Mouse (Mus musculus) heart, adult 2 months (tissue): ENCODE measurements at regions not wholly inside any gene's neighbourhood (a gene's known extent, or its start where the extent isn't known, plus 50 kb on each side); places are given as distances from the start of the nearest gene placed in this dataset.

Source experiments
- DNase-seq, 2 experiments: peaks; one replicate each; pipeline ENCODE4 v3.0.0; 2021
- H3K27ac ChIP-seq: fragments of 200-600 bp; 2 replicates; pipeline ENCODE4 v1.8.1; 2022
- H3K27me3 ChIP-seq: fragments of 200-500 bp; 2 replicates; pipeline ENCODE4 v1.6.1; 2012; ENCODE audit warnings: mild to moderate bottlenecking, low read length, inconsistent platforms, mixed read lengths; ENCODE audit not compliant: control insufficient read depth, insufficient read depth
- H3K36me3 ChIP-seq: fragments of 200-500 bp; 2 replicates; pipeline ENCODE4 v1.6.1; 2012; ENCODE audit warnings: low read length, inconsistent platforms; ENCODE audit not compliant: control insufficient read depth, insufficient read depth
- H3K4me1 ChIP-seq: fragments of 200-500 bp; 2 replicates; pipeline ENCODE4 v1.6.1; 2011; ENCODE audit warnings: low read length; ENCODE audit not compliant: control insufficient read depth, insufficient read depth
- H3K4me3 ChIP-seq: fragments of 200-600 bp; 2 replicates; pipeline ENCODE4 v1.8.1; 2022
- H3K79me2 ChIP-seq: fragments of 200-500 bp; replicated peaks from 2 replicates; pipeline ENCODE4 v1.6.1; 2012; ENCODE audit warnings: mild to moderate bottlenecking, inconsistent platforms, low read length, moderate library complexity, mixed read lengths; ENCODE audit not compliant: control insufficient read depth, insufficient read depth
- H3K9ac ChIP-seq: fragments of 200-500 bp; 2 replicates; pipeline ENCODE4 v1.6.1; 2012; ENCODE audit warnings: low read depth, mild to moderate bottlenecking, control low read depth, inconsistent platforms, low read length, mixed read lengths
- CTCF ChIP-seq: fragments of 200-600 bp; IDR thresholded peaks from 2 replicates; pipeline ENCODE4 v1.8.1; 2022; ENCODE audit warnings: antibody characterized with exemption, mild to moderate bottlenecking, moderate library complexity
- EP300 ChIP-seq: fragments of 200-500 bp; IDR thresholded peaks from 2 replicates; pipeline ENCODE4 v1.6.1; 2011; ENCODE audit warnings: low read depth, low read length, control low read depth; ENCODE audit not compliant: insufficient read depth
- POLR2A ChIP-seq: fragments of 200-500 bp; IDR thresholded peaks from 2 replicates; pipeline ENCODE4 v1.6.1; 2011; ENCODE audit warnings: mild to moderate bottlenecking, low read depth, low read length, control low read depth; ENCODE audit not compliant: insufficient read depth
- WGBS: fragments of 180-500 bp; shearing (Covaris S2); methylation state at CpG from one replicate; pipeline ENCODE4 v1.1.7; 2018; 5-methylcytosine and 5-hydroxymethylcytosine counted together
- intact Hi-C: fragments of 180-260 bp; cut with DNase I; formaldehyde crosslinking; loops from one replicate; pipeline ENCODE4 v1.15.1; 2025

DNA sequence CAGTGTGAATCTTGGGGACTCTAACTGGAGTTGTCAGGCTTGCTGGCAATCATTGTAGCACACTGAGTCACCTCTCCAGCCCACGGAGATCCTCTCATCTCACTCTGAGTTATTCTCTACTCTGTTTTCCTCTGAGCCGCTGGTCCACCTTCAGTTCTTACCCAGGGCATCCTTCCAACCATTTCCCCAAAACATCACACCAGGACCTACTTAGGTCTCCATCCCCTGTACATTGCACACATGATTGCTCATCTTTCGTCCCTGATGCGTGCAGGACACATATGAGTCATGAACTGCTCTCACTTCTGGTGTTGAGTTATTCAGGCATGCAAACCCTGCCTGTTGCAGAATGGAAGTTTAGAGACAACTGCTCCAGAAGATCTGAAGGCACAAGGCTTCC, 326.1 kb upstream of the Npvf start:
- DNase-seq, result no peak
- WGBS, result 80% methylated on average over 4 of the region's 4 CpGs
- Histone ChIP-seq H3K4me3 (no peak overlapping the region), H3K79me2 (no peaks in the 10 kb centered on the region), H3K27me3 (no peaks in the 10 kb centered on the region), H3K36me3 (peaks cover 11% of the 10 kb centered on the region), H3K9ac (no peak overlapping the region), H3K4me1 (peaks cover 17% of the 10 kb centered on the region), H3K27ac (no peak overlapping the region)
- intact Hi-C loops, result no loop called here
- no peak for TF ChIP-seq CTCF
- TF ChIP-seq POLR2A, result no peak
- no peak for TF ChIP-seq EP300

DNA sequence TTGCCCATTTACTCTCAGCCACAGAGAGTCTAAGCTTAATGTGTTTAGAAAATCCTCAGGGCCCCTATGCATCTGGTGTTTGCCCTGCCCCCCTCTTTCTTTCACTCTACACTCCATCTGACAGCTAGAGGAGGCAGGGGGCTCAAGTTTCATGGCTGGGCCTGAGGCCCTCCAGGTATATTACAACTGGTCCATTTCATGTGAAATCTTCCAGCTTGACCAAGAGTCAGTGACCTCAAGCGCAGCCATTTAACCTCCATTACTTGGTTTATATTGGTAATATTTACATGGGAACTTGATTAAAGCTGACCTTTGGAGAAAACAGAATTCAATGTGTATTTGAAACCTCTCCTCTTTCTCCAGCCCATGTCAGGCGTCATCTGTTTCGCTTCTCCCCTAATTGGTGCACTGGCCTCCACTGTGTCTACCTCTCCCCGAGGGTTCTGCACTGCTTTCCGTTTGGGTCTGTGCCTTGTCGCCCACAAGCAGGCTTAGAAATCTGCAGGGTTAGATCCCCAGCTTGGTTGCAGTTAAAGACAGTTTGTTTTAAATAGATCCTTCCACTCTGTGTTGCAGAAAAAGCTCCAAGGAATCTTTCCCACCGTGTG, 327.6 kb upstream of the Npvf start:
- DNase-seq, result no peak
- H3K36me3 ChIP-seq, result peaks cover 11% of the 10 kb centered on the region
- TF ChIP-seq CTCF, result no peak
- TF ChIP-seq POLR2A, result no peak
- TF ChIP-seq EP300, result no peak
- no peak overlapping the region for H3K27ac ChIP-seq
- H3K79me2 ChIP-seq, result no peaks in the 10 kb centered on the region
- peaks cover 14% of the 10 kb centered on the region for H3K4me1 ChIP-seq
- intact Hi-C loops, result no loop called here
- no peak overlapping the region for H3K9ac ChIP-seq
- 77% methylated on average over 7 of the region's 7 CpGs for WGBS
- no peaks in the 10 kb centered on the region for H3K27me3 ChIP-seq
- no peak overlapping the region for H3K4me3 ChIP-seq

DNA sequence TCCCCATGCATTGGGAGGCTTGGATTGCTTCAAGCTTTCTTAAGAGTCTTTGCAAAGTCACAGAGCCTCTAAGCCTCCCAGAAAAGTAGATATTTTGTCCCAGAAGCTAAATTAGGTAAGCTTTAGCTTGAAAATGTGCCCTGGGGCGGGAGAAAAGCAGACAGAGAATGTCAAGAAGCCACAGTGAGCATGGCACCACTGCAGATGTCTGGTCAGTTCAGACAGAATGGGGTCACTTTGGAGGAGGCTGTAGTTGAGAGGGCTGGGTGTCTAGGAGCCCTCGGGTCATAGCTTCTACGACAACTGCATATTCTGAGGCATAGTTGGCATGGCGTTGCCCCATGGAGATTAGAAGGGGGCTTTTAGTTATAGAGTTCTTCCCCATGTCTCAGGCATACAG, 328.6 kb upstream of the Npvf start:
- no peaks in the 10 kb centered on the region for H3K79me2 ChIP-seq
- WGBS, result 74% methylated on average over 4 of the region's 4 CpGs
- H3K4me3 ChIP-seq, result no peak overlapping the region
- no peaks in the 10 kb centered on the region for H3K27me3 ChIP-seq
- no peak overlapping the region for H3K27ac ChIP-seq
- intact Hi-C loops, result no loop called here
- no peak for DNase-seq
- H3K36me3 ChIP-seq, result peaks cover 8% of the 10 kb centered on the region
- H3K4me1 ChIP-seq, result peaks cover 6% of the 10 kb centered on the region
- TF ChIP-seq EP300, result no peak
- no peak for TF ChIP-seq POLR2A
- no peak for TF ChIP-seq CTCF
- H3K9ac ChIP-seq, result no peak overlapping the region

GRCm38 (mm10) chr6:50983511-50984099, 329.4 kb upstream of the Npvf start:
- no peaks in the 10 kb centered on the region for H3K27me3 ChIP-seq
- no peak overlapping the region for H3K9ac ChIP-seq
- H3K4me1 ChIP-seq, result peaks cover 4% of the 10 kb centered on the region
- 59% methylated on average over 8 of the region's 8 CpGs for WGBS
- intact Hi-C loops, result no loop called here
- H3K79me2 ChIP-seq, result no peaks in the 10 kb centered on the region
- H3K4me3 ChIP-seq, result no peak overlapping the region
- H3K36me3 ChIP-seq, result peaks cover 3% of the 10 kb centered on the region
- TF ChIP-seq CTCF (no peak), EP300 (no peak), POLR2A (no peak)
- DNase-seq, result no peak
- H3K27ac ChIP-seq, result no peak overlapping the region

GRCm38 (mm10) chr6:50984157-50984905, 330.1 kb upstream of the Npvf start:
- intact Hi-C loops, result no loop called here

DNA sequence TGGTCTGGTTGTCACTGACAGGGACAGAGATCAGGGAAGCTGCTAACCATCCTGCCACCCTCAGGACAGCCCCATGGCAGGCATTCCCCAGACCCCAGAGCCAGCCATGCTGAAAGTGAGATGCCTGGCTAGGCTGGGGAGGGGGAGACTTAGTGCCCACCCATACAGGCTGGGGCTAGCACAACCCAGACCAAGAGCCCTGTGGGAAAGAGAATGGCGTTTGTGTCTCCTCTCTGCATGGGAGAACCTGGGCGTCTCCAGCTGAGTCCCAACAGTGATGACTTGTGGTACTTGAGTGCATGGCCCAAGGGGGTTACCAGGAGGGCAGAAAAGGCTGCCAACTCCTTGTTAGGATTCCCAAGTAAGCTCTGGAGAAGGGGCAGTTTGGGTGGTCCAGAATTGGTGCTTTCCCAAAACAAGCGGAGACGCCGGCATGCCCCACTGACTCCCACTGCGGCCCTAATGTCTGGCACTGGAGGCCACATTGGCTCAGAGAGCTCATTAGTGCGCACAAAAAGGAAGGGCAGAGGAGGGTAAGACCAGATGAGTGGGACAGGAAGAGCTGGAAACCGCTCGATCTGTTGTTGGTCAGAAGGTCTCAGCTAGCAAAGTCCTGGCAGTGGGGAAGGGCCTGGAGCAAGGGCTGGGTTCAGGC, 332.2 kb upstream of the Npvf start:
- WGBS, result 86% methylated on average over 9 of the region's 9 CpGs
- Histone ChIP-seq H3K27ac (no peak overlapping the region), H3K4me1 (peaks cover 1% of the 10 kb centered on the region; the same call in 1 of the 2 replicates), H3K36me3 (no peaks in the 10 kb centered on the region), H3K79me2 (no peaks in the 10 kb centered on the region), H3K27me3 (no peaks in the 10 kb centered on the region), H3K4me3 (no peak overlapping the region), H3K9ac (no peak overlapping the region)
- intact Hi-C loops, result no loop called here
- no peak for DNase-seq
- no peak for TF ChIP-seq POLR2A
- no peak for TF ChIP-seq CTCF
- TF ChIP-seq EP300, result no peak

More at GRCm38 (mm10) chr6:50984157-50984905, 330.1 kb upstream of the Npvf start:
- H3K27me3 ChIP-seq, result no peaks in the 10 kb centered on the region
- peaks cover 1% of the 10 kb centered on the region for H3K36me3 ChIP-seq
- no peak overlapping the region for H3K9ac ChIP-seq
- no peak overlapping the region for H3K4me3 ChIP-seq
- WGBS, result 57% methylated on average over 11 of the region's 11 CpGs
- peaks cover 1% of the 10 kb centered on the region; the same call in 1 of the 2 replicates for H3K4me1 ChIP-seq
- H3K27ac ChIP-seq, result no peak overlapping the region
- TF ChIP-seq EP300, result no peak
- TF ChIP-seq POLR2A, result no peak
- TF ChIP-seq CTCF, result no peak
- DNase-seq, result no peak
- H3K79me2 ChIP-seq, result no peaks in the 10 kb centered on the region
